Mouse (Mus musculus): ENCODE results near the gene Lrrc43. TPM values are rescaled to one million over a fixed set of nuclear protein-coding genes. Genes with fewer than 3 reads are reported as not detected.
A peak's percentile ranks its signal among the peaks of the same experiment; 100 is the strongest.
"Not testable (repeated sequence)": the region's sequence is repeated elsewhere in the genome, so short reads cannot be mapped to it uniquely, and the experiment has no call there.

The Lrrc43 gene
- polyA plus RNA-seq, 1 experiment, result not detected

GRCm38 (mm10) chr5:123470784-123471400, 18.2 kb upstream of the Lrrc43 start:
- peaks cover 29% of the 10 kb centered on the region for H3K27me3 ChIP-seq (replicated peaks)
- H3K4me1 ChIP-seq, result peaks cover 20% of the 10 kb centered on the region
- TF ChIP-seq GATA1 (IDR thresholded peaks at IDR 0.05; ENCODE audit: borderline replicate concordance, low read length) (no peak), FLI1 (IDR thresholded peaks at IDR 0.05; ENCODE audit: low read length) (no peak)
- peak overlapping the region; percentile 86 for H3K4me3 ChIP-seq (replicated peaks)
- no peaks in the 10 kb centered on the region; the same call in 1 of the 2 replicates for H3K9me3 ChIP-seq
- no peaks in the 10 kb centered on the region for H3K36me3 ChIP-seq (replicated peaks; ENCODE audit: low read length)

- no peak overlapping the region for H3K4me3 ChIP-seq (replicated peaks)
- H3K4me1 ChIP-seq, result peaks cover 20% of the 10 kb centered on the region
- H3K36me3 ChIP-seq (replicated peaks; ENCODE audit: low read length), result no peaks in the 10 kb centered on the region
- H3K27me3 ChIP-seq (replicated peaks), result peaks cover 28% of the 10 kb centered on the region
- H3K9me3 ChIP-seq, result no peaks in the 10 kb centered on the region
- TF ChIP-seq GATA1 (IDR thresholded peaks at IDR 0.05; ENCODE audit: borderline replicate concordance, low read length) (no peak), FLI1 (IDR thresholded peaks at IDR 0.05; ENCODE audit: low read length) (no peak)
Observed at GRCm38 (mm10) chr5:123473817-123474216, 15.3 kb upstream of the Lrrc43 start.

GRCm38 (mm10) chr5:123487659-123488395, 1.3 kb upstream of the Lrrc43 start:
- H3K4me3 ChIP-seq (replicated peaks), result no peak overlapping the region
- TF ChIP-seq FLI1 (IDR thresholded peaks at IDR 0.05; ENCODE audit: low read length) (no peak), GATA1 (IDR thresholded peaks at IDR 0.05; ENCODE audit: borderline replicate concordance, low read length) (no peak)

GRCm38 (mm10) chr5:123489935-123490334, 830 bp downstream of the Lrrc43 start:
- Histone ChIP-seq H3K27me3 (replicated peaks) (peaks cover 69% of the 10 kb centered on the region), H3K36me3 (replicated peaks; ENCODE audit: low read length) (no peaks in the 10 kb centered on the region), H3K4me1 (peaks cover 13% of the 10 kb centered on the region), H3K4me3 (replicated peaks) (no peak overlapping the region), H3K9me3 (peaks cover 9% of the 10 kb centered on the region)
- TF ChIP-seq FLI1 (IDR thresholded peaks at IDR 0.05; ENCODE audit: low read length) (no peak), GATA1 (IDR thresholded peaks at IDR 0.05; ENCODE audit: borderline replicate concordance, low read length) (no peak)

More at GRCm38 (mm10) chr5:123487659-123488395, 1.3 kb upstream of the Lrrc43 start:
- peaks cover 13% of the 10 kb centered on the region for H3K4me1 ChIP-seq
- H3K36me3 ChIP-seq (replicated peaks; ENCODE audit: low read length), result no peaks in the 10 kb centered on the region
- H3K9me3 ChIP-seq, result no peaks in the 10 kb centered on the region
- H3K27me3 ChIP-seq (replicated peaks), result peaks cover 64% of the 10 kb centered on the region

GRCm38 (mm10) chr5:123499717-123500116, 10.6 kb downstream of the Lrrc43 start:
- Histone ChIP-seq H3K9me3 (no peaks in the 10 kb centered on the region), H3K4me3 (replicated peaks) (no peak overlapping the region), H3K36me3 (replicated peaks; ENCODE audit: low read length) (no peaks in the 10 kb centered on the region), H3K27me3 (replicated peaks) (peaks cover 64% of the 10 kb centered on the region), H3K4me1 (peaks cover 34% of the 10 kb centered on the region)
- TF ChIP-seq FLI1 (IDR thresholded peaks at IDR 0.05; ENCODE audit: low read length) (no peak), GATA1 (IDR thresholded peaks at IDR 0.05; ENCODE audit: borderline replicate concordance, low read length) (no peak)

- Histone ChIP-seq H3K4me3 (replicated peaks) (no peak overlapping the region), H3K4me1 (peaks cover 28% of the 10 kb centered on the region), H3K27me3 (replicated peaks) (peaks cover 67% of the 10 kb centered on the region), H3K36me3 (replicated peaks; ENCODE audit: low read length) (no peaks in the 10 kb centered on the region), H3K9me3 (no peaks in the 10 kb centered on the region)
- TF ChIP-seq FLI1 (IDR thresholded peaks at IDR 0.05; ENCODE audit: low read length) (no peak), GATA1 (IDR thresholded peaks at IDR 0.05; ENCODE audit: borderline replicate concordance, low read length) (no peak)
Observed at GRCm38 (mm10) chr5:123501973-123502372, 12.9 kb downstream of the Lrrc43 start.

GRCm38 (mm10) chr5:123507936-123508723, 19.0 kb downstream of the Lrrc43 start:
- peak overlapping the region; percentile 90 for H3K4me3 ChIP-seq (replicated peaks)
- H3K36me3 ChIP-seq (replicated peaks; ENCODE audit: low read length), result peaks cover 14% of the 10 kb centered on the region
- peaks cover 64% of the 10 kb centered on the region for H3K27me3 ChIP-seq (replicated peaks)
- H3K4me1 ChIP-seq, result peaks cover 23% of the 10 kb centered on the region
- no peaks in the 10 kb centered on the region for H3K9me3 ChIP-seq
- no peak for TF ChIP-seq FLI1 (IDR thresholded peaks at IDR 0.05; ENCODE audit: low read length)
- TF ChIP-seq GATA1 (IDR thresholded peaks at IDR 0.05; ENCODE audit: borderline replicate concordance, low read length), result no peak

- Histone ChIP-seq H3K4me3 (replicated peaks) (peak overlapping the region; percentile 90), H3K4me1 (peaks cover 23% of the 10 kb centered on the region), H3K27me3 (replicated peaks) (peaks cover 58% of the 10 kb centered on the region), H3K36me3 (replicated peaks; ENCODE audit: low read length) (peaks cover 14% of the 10 kb centered on the region), H3K9me3 (no peaks in the 10 kb centered on the region)
- TF ChIP-seq GATA1 (IDR thresholded peaks at IDR 0.05; ENCODE audit: borderline replicate concordance, low read length) (no peak), FLI1 (IDR thresholded peaks at IDR 0.05; ENCODE audit: low read length) (no peak)
Observed at GRCm38 (mm10) chr5:123508921-123509320, 19.8 kb downstream of the Lrrc43 start.

- H3K4me3 ChIP-seq (replicated peaks), result no peak within 1 kb of the TSS
- H3K36me3 ChIP-seq (replicated peaks; ENCODE audit: low read length), result peaks cover 16% of the 10 kb centered on the region
- no peak for TF ChIP-seq FLI1 (IDR thresholded peaks at IDR 0.05; ENCODE audit: low read length)
- no peaks in the 10 kb centered on the region for H3K9me3 ChIP-seq
- H3K4me1 ChIP-seq, result peaks cover 29% of the 10 kb centered on the region
- H3K27me3 ChIP-seq (replicated peaks), result peaks cover 50% of the 10 kb centered on the region
Observed at GRCm38 (mm10) chr5:123510160-123510559, 21.1 kb downstream of the Lrrc43 start, which contains the start of gene B3gnt4. B3gnt4 (plus strand) TSS chr5:123510460.

- H3K27me3 ChIP-seq (replicated peaks), result peaks cover 44% of the 10 kb centered on the region
- not testable (repeated sequence) for H3K9me3 ChIP-seq; H3K4me3 ChIP-seq (replicated peaks)
- H3K4me1 ChIP-seq, result peaks cover 29% of the 10 kb centered on the region
- peaks cover 22% of the 10 kb centered on the region for H3K36me3 ChIP-seq (replicated peaks; ENCODE audit: low read length)
Observed at GRCm38 (mm10) chr5:123511426-123511825, 22.3 kb downstream of the Lrrc43 start.
